Mouse (Mus musculus) midbrain, embryonic 14.5 days (tissue): Measurements from ENCODE around the gene Mrpl10. TPM values are rescaled to one million over a fixed set of nuclear protein-coding genes. Genes with fewer than 3 reads are reported as not detected.

Source experiments
- ATAC-seq: fragments of 200-750 bp; cut with Nextera tagmentation; 2 replicates; pipeline ENCODE4 v1.8.0; 2017; ENCODE audit warnings: moderate number of reproducible peaks, moderate library complexity; ENCODE audit not compliant: low FRiP score, low TSS enrichment
- DNase-seq: peaks from one replicate; pipeline ENCODE4 v3.0.0-alpha.2; 2015
- H3K27ac ChIP-seq: fragments of 300-500 bp; sonication (generic); replicated peaks from 2 replicates; pipeline ENCODE4 v1.5.1; 2014; ENCODE audit warnings: mild to moderate bottlenecking, low read depth, low read length, moderate library complexity
- H3K27me3 ChIP-seq: fragments of 300-500 bp; sonication (generic); 2 replicates; pipeline ENCODE4 v1.6.1; 2014; ENCODE audit warnings: low read length, control low read depth, mixed read lengths; ENCODE audit not compliant: control insufficient read depth, insufficient read depth
- H3K36me3 ChIP-seq: fragments of 300-500 bp; sonication (generic); 2 replicates; pipeline ENCODE4 v1.6.1; 2014; ENCODE audit warnings: low read length, control low read depth; ENCODE audit not compliant: control insufficient read depth, insufficient read depth
- H3K4me1 ChIP-seq: fragments of 300-500 bp; sonication (generic); 2 replicates; pipeline ENCODE4 v1.6.1; 2014; ENCODE audit warnings: mild to moderate bottlenecking, antibody characterized with exemption, low read length, control low read depth; ENCODE audit not compliant: control insufficient read depth, insufficient read depth
- H3K4me2 ChIP-seq: fragments of 300-500 bp; sonication (generic); 2 replicates; pipeline ENCODE4 v1.6.1; 2014; ENCODE audit warnings: mild to moderate bottlenecking, low read length, moderate library complexity
- H3K4me3 ChIP-seq: fragments of 300-500 bp; sonication (generic); replicated peaks from 2 replicates; pipeline ENCODE4 v1.5.1; 2014; ENCODE audit warnings: low read depth, low read length
- H3K9ac ChIP-seq: fragments of 300-500 bp; sonication (generic); replicated peaks from 2 replicates; pipeline ENCODE4 v1.6.1; 2014; ENCODE audit warnings: mild to moderate bottlenecking, low read length, moderate library complexity
- H3K9me3 ChIP-seq: fragments of 300-500 bp; sonication (generic); 2 replicates; pipeline ENCODE4 v1.6.1; 2016; ENCODE audit warnings: low read length, control low read depth, mixed read lengths; ENCODE audit not compliant: control insufficient read depth
- WGBS: fragments of 180-500 bp; shearing (Covaris S2); extraction: QIAGEN DNeasy Blood & Tissue Kit; methylation state at CpG from one replicate; pipeline ENCODE4 v1.1.7; 2014; 5-methylcytosine and 5-hydroxymethylcytosine counted together
- polyA plus RNA-seq: library from polyadenylated mRNA; unstranded; fragments of >200 nt; fragmentation: Nextera tagmentation; extraction: Ambion mirVana; gene quantifications from 2 replicates; pipeline ENCODE4 v1.2.1, GENCODE M21; 2014

The Mrpl10 gene
- polyA plus RNA-seq, 1 experiment from 2014 or later = 62.2 TPM

- H3K27me3 ChIP-seq = no peaks in the 10 kb centered on the region
- no peak overlapping the region for H3K27ac ChIP-seq
Measured at GRCm38 (mm10) chr11:97007093-97007794, 34.1 kb upstream of the Mrpl10 start.

GRCm38 (mm10) chr11:97009198-97009790 is 32.1 kb upstream of the Mrpl10 start:
- no peaks in the 10 kb centered on the region for H3K9me3 ChIP-seq
- H3K36me3 ChIP-seq = no peaks in the 10 kb centered on the region
- ATAC-seq = no peak
- no peak overlapping the region for H3K27ac ChIP-seq
- no peaks in the 10 kb centered on the region for H3K4me1 ChIP-seq
- H3K4me3 ChIP-seq = no peak overlapping the region
- no peak for DNase-seq
- no peak overlapping the region for H3K9ac ChIP-seq
- 67% methylated on average over 8 of the region's 8 CpGs for WGBS
- H3K4me2 ChIP-seq = no peak overlapping the region
- no peaks in the 10 kb centered on the region for H3K27me3 ChIP-seq

More at GRCm38 (mm10) chr11:97007093-97007794, 34.1 kb upstream of the Mrpl10 start:
- no peak overlapping the region for H3K9ac ChIP-seq
- ATAC-seq (no peak), DNase-seq (no peak)
- no peaks in the 10 kb centered on the region for H3K9me3 ChIP-seq
- H3K4me3 ChIP-seq = no peak overlapping the region
- H3K4me1 ChIP-seq = no peaks in the 10 kb centered on the region
- whole genome bisulfite sequencing = 76% methylated on average over 9 of the region's 9 CpGs
- no peaks in the 10 kb centered on the region for H3K36me3 ChIP-seq
- no peak overlapping the region for H3K4me2 ChIP-seq

GRCm38 (mm10) chr11:97013121-97013670 is 28.2 kb upstream of the Mrpl10 start, which contains the start of gene Sp6:
Gene Sp6, plus strand, starts transcription at chr11:97013394.
- no peak within 1 kb of the TSS for H3K4me3 ChIP-seq
- 24% methylated on average over 8 of the region's 8 CpGs for WGBS
- H3K36me3 ChIP-seq = no peaks in the 10 kb centered on the region
- H3K4me1 ChIP-seq = no peaks in the 10 kb centered on the region
- H3K9ac ChIP-seq = no peak within 1 kb of the TSS
- no peak within 1 kb of the TSS for H3K4me2 ChIP-seq
- DNase-seq (no peak), ATAC-seq (no peak)
- no peaks in the 10 kb centered on the region for H3K9me3 ChIP-seq
- no peak within 1 kb of the TSS for H3K27ac ChIP-seq
- peaks cover 25% of the 10 kb centered on the region for H3K27me3 ChIP-seq

- Histone ChIP-seq H3K9ac (0 out of 2 replicates have a peak overlapping the region, but pooled peaks have one; percentile 12), H3K4me3 (peak overlapping the region; percentile 26), H3K9me3 (no peaks in the 10 kb centered on the region), H3K36me3 (no peaks in the 10 kb centered on the region), H3K4me1 (peaks cover 7% of the 10 kb centered on the region; the same call in 1 of the 2 replicates), H3K27me3 (peaks cover 70% of the 10 kb centered on the region), H3K27ac (no peak overlapping the region), H3K4me2 (peak overlapping the region; percentile 44)
- WGBS = under 1% methylated on average over 36 of the region's 36 CpGs
- ATAC-seq (no peak), DNase-seq (no peak)
Measured at GRCm38 (mm10) chr11:97017696-97018582, 23.4 kb upstream of the Mrpl10 start.

- DNase-seq (no peak), ATAC-seq (no peak)
- no peaks in the 10 kb centered on the region for H3K9me3 ChIP-seq
- H3K9ac ChIP-seq = 0 out of 2 replicates have a peak overlapping the region, but pooled peaks have one; percentile 12
- under 1% methylated on average over 62 of the region's 68 CpGs for whole genome bisulfite sequencing
- no peak overlapping the region for H3K27ac ChIP-seq
- H3K36me3 ChIP-seq = no peaks in the 10 kb centered on the region
- peaks cover 7% of the 10 kb centered on the region; the same call in 1 of the 2 replicates for H3K4me1 ChIP-seq
- peaks cover 79% of the 10 kb centered on the region for H3K27me3 ChIP-seq
- peak overlapping the region; percentile 26 for H3K4me3 ChIP-seq
- H3K4me2 ChIP-seq = peak overlapping the region; percentile 44
Measured at GRCm38 (mm10) chr11:97018583-97019344, 22.6 kb upstream of the Mrpl10 start.

GRCm38 (mm10) chr11:97019345-97019708 is 22.0 kb upstream of the Mrpl10 start:
- Histone ChIP-seq H3K4me3 (no peak overlapping the region), H3K9ac (no peak overlapping the region), H3K4me2 (no peak overlapping the region), H3K27ac (no peak overlapping the region), H3K9me3 (no peaks in the 10 kb centered on the region), H3K27me3 (peaks cover 84% of the 10 kb centered on the region), H3K4me1 (peaks cover 7% of the 10 kb centered on the region; the same call in 1 of the 2 replicates), H3K36me3 (no peaks in the 10 kb centered on the region)
- WGBS = 2% methylated on average over 13 of the region's 13 CpGs
- no peak for ATAC-seq
- DNase-seq = no peak

- Histone ChIP-seq H3K9me3 (no peaks in the 10 kb centered on the region), H3K27ac (no peak overlapping the region), H3K4me2 (peak overlapping the region; percentile 64), H3K9ac (no peak overlapping the region), H3K4me3 (peak overlapping the region; percentile 41; the same call in 1 of the 2 replicates), H3K27me3 (peaks cover 87% of the 10 kb centered on the region), H3K4me1 (peaks cover 10% of the 10 kb centered on the region; the same call in 1 of the 2 replicates), H3K36me3 (no peaks in the 10 kb centered on the region)
- ATAC-seq (no peak), DNase-seq (no peak)
- 1% methylated on average over 27 of the region's 27 CpGs for WGBS
Measured at GRCm38 (mm10) chr11:97021121-97021765, 20.1 kb upstream of the Mrpl10 start.
